Mouse (Mus musculus): ENCODE data around the gene Mgp.

DNA sequence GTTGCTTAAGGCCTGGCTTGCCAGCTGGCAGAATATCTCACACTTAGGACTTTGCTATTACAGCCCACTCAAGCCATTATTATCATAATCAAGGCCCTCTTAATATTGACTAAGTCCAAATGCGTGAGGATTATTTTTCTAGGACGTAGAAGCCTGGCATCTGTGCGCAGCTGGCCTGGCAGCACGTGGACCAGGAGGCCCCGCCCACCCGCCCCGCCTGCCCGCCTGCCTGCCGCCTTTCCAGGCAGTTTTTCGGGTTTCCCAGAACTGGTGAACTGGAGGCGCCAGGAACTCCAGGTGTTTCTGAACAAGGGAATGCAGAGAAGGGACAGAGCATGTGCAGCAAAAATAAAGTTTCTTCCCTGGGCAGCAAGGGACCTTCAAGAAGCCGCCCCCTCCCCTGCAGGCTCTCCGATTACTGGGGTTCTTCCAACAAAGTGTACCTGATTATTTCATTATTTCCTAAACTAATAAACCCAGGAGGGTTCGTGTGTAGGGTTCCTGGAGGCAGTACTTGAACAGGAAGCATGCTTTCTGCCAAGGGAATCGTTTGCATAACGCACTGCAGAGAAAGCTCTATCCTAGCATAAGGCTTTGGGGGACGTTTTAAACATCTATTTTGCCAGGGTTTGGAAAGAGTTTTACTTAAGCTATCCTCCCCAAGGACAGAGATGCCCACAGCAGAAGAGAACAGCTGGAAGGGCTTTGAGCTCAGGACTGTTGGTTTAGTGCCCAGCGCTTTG lies 37.9 kb upstream of the Mgp start:
- TF ChIP-seq CTCF (IDR thresholded peaks at IDR 0.05; ENCODE audit: insufficient read depth, low read depth, low read length) (no peak), POLR2A (IDR thresholded peaks at IDR 0.05; ENCODE audit: insufficient read depth, low read depth, low read length) (no peak)
